Mouse (Mus musculus) hindbrain, embryonic 14.5 days (tissue): ENCODE measurements around the gene Slc26a3. TPM values are rescaled to one million over a fixed set of nuclear protein-coding genes. Genes with fewer than 3 reads are reported as not detected.
"Not testable (repeated sequence)": the region's sequence is repeated elsewhere in the genome, so short reads cannot be mapped to it uniquely, and the experiment has no call there.

ENCODE experiments used
- ATAC-seq: fragments of 200-750 bp; cut with Nextera tagmentation; 2 replicates; pipeline ENCODE4 v1.8.0; 2017; ENCODE audit warnings: moderate number of reproducible peaks, mild to moderate bottlenecking, moderate TSS enrichment, moderate library complexity; ENCODE audit not compliant: low FRiP score
- DNase-seq: peaks from one replicate; pipeline ENCODE4 v3.0.0-alpha.2; 2015; ENCODE audit warnings: low spot score
- H3K27ac ChIP-seq: fragments of 300-500 bp; sonication (generic); 2 replicates; pipeline ENCODE4 v1.5.1; 2014; ENCODE audit warnings: mild to moderate bottlenecking, moderate library complexity
- H3K27me3 ChIP-seq: fragments of 300-500 bp; sonication (generic); 2 replicates; pipeline ENCODE4 v1.6.1; 2014; ENCODE audit warnings: mild to moderate bottlenecking, low read length, mixed read lengths; ENCODE audit not compliant: control insufficient read depth, insufficient read depth
- H3K36me3 ChIP-seq: fragments of 300-500 bp; sonication (generic); replicated peaks from 2 replicates; pipeline ENCODE4 v1.6.1; 2014; ENCODE audit not compliant: control insufficient read depth, insufficient read depth
- H3K4me1 ChIP-seq: fragments of 300-500 bp; sonication (generic); replicated peaks from 2 replicates; pipeline ENCODE4 v1.6.1; 2014; ENCODE audit warnings: antibody characterized with exemption, low read length, mixed read lengths; ENCODE audit not compliant: control insufficient read depth, insufficient read depth
- H3K4me2 ChIP-seq: fragments of 300-500 bp; sonication (generic); replicated peaks from 2 replicates; pipeline ENCODE4 v1.6.1; 2014; ENCODE audit warnings: mild to moderate bottlenecking, moderate library complexity
- H3K4me3 ChIP-seq: fragments of 300-500 bp; sonication (generic); replicated peaks from 2 replicates; pipeline ENCODE4 v1.5.1; 2014; ENCODE audit warnings: mild to moderate bottlenecking, low read length
- H3K9ac ChIP-seq: fragments of 300-500 bp; sonication (generic); 2 replicates; pipeline ENCODE4 v1.6.1; 2014
- H3K9me3 ChIP-seq: fragments of 300-500 bp; sonication (generic); 2 replicates; pipeline ENCODE4 v1.6.1; 2016; ENCODE audit warnings: low read length; ENCODE audit not compliant: control insufficient read depth
- WGBS: fragments of 180-500 bp; shearing (Covaris S2); extraction: QIAGEN DNeasy Blood & Tissue Kit; methylation state at CpG from one replicate; pipeline ENCODE4 v1.1.7; 2014; 5-methylcytosine and 5-hydroxymethylcytosine counted together
- polyA plus RNA-seq: library from polyadenylated mRNA; unstranded; fragments of >200 nt; fragmentation: Nextera tagmentation; extraction: Ambion mirVana; gene quantifications from 2 replicates; pipeline ENCODE4 v1.2.1, GENCODE M21; 2014

Slc26a3 gene
- polyA plus RNA-seq, 1 experiment from 2014 or later: not detected

DNA sequence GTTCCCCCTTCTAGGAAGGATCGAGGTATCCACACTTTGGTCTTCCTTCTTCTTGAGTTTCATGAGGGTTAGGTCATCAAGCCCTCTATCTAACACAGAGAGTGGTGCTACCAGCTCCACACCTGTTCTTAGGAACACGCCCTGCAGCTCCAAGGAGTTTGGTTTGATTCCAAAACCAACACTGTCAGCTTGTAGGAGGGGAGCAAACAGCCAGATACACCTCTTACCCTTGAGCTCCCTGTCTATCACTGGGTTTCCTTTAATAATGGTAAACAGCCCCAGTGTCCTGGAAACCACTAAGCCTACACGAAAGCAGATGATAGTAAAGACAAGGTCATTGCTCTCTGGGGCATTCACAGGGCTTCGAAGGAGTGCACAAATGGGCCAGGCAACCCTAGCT is 67.8 kb downstream of the Slc26a3 start:
- 85% methylated on average over 4 of the region's 4 CpGs for whole genome bisulfite sequencing
- DNase-seq (no peak), ATAC-seq (no peak)
- Histone ChIP-seq H3K4me2 (no peak overlapping the region), H3K9me3 (no peaks in the 10 kb centered on the region), H3K27ac (no peak overlapping the region), H3K27me3 (no peaks in the 10 kb centered on the region), H3K9ac (no peak overlapping the region), H3K4me1 (no peaks in the 10 kb centered on the region), H3K36me3 (no peaks in the 10 kb centered on the region), H3K4me3 (no peak overlapping the region)

DNA sequence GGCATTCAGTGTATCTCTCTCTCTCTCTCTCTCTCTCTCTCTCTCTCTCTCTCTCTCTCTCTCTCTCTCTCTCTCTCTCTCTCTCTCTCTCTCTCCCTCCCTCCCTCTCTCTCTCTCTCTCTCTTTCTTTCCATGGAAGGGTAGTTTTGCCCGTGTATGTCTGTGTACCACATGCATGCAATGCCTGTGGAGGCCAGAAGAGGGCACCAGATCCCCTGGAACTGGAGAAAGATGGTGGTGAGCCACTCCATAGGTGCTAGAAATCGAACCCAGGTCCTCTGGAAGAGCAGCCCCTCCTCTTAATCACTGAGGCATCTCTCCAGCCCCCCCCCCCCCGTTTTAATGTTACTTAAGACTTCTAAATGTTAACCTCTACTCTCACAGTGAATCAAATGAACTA is 69.6 kb downstream of the Slc26a3 start:
- not testable (repeated sequence) for ATAC-seq, H3K4me1 ChIP-seq, H3K27ac ChIP-seq, H3K9me3 ChIP-seq, H3K9ac ChIP-seq, H3K27me3 ChIP-seq, H3K4me2 ChIP-seq, H3K4me3 ChIP-seq, DNase-seq, H3K36me3 ChIP-seq
- WGBS: 41% methylated on average over 3 of the region's 3 CpGs

DNA sequence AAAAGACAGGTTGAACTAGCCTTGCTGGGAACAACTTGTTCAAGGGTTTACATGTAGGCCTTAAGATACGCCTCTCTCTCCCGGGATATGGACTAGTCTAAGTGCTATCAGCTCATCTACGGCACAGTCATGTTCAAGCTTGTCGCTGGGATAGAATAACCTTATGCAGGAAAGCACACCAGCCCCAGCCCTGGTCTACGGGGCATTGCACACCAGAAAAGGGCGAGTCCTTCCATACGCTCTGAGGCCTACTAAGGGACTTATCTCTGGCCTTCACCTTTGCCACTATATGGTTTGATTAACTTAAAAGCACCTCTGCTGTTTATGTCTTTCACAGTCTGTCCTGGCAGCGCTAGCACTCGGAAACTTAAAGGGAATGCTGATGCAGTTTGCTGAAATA is 70.7 kb downstream of the Slc26a3 start:
- Histone ChIP-seq H3K27ac (no peak overlapping the region), H3K9me3 (no peaks in the 10 kb centered on the region), H3K4me2 (no peak overlapping the region), H3K27me3 (no peaks in the 10 kb centered on the region), H3K9ac (no peak overlapping the region), H3K4me1 (no peaks in the 10 kb centered on the region), H3K36me3 (no peaks in the 10 kb centered on the region), H3K4me3 (no peak overlapping the region)
- ATAC-seq (no peak), DNase-seq (no peak)
- WGBS: 93% methylated on average over 9 of the region's 9 CpGs

DNA sequence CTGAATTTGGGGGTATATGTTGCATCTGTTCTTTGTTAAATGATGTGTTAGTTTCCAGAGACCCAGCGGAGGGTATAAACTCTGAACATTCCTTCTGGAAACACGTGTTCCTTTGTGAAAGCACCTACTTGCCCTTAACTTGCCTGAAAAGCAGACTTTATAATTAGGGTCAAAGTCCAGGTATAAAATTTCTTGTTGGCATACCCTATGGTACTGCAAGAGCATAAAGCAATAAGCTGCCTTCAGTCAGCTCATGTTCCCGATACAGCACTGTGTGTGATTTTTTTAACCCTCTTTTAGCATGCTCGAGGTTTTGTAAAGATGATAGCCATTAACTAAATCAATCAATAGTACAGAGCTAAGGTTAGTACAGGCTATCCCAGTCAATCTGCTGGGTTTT is 71.9 kb downstream of the Slc26a3 start:
- ATAC-seq (no peak), DNase-seq (no peak)
- Histone ChIP-seq H3K9ac (no peak overlapping the region), H3K27me3 (no peaks in the 10 kb centered on the region), H3K4me3 (no peak overlapping the region), H3K4me1 (no peaks in the 10 kb centered on the region), H3K9me3 (no peaks in the 10 kb centered on the region), H3K27ac (no peak overlapping the region), H3K36me3 (no peaks in the 10 kb centered on the region), H3K4me2 (no peak overlapping the region)
- WGBS: 90% methylated on average over 4 of the region's 4 CpGs

DNA sequence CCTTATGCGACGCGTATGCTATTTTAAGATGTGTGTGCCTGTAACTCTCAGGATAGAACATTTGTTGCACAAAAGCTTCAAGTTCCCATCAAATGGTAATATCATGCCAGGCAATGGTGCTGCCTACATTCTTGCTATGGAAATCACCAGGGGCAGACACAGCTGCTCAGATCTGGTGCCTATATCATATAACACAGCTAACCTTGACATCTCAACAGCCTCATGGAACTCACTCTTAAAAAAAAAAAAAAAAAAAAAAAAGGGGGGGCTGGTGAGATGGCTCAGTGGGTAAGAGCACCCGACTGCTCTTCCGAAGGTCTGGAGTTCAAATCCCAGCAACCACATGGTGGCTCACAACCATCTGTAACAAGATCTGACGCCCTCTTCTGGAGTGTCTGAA is 87.5 kb downstream of the Slc26a3 start:
- WGBS: 90% methylated on average over 4 of the region's 6 CpGs
- not testable (repeated sequence) for DNase-seq, H3K4me1 ChIP-seq, H3K9ac ChIP-seq, H3K27me3 ChIP-seq, H3K4me3 ChIP-seq, ATAC-seq, H3K36me3 ChIP-seq, H3K9me3 ChIP-seq, H3K27ac ChIP-seq, H3K4me2 ChIP-seq

DNA sequence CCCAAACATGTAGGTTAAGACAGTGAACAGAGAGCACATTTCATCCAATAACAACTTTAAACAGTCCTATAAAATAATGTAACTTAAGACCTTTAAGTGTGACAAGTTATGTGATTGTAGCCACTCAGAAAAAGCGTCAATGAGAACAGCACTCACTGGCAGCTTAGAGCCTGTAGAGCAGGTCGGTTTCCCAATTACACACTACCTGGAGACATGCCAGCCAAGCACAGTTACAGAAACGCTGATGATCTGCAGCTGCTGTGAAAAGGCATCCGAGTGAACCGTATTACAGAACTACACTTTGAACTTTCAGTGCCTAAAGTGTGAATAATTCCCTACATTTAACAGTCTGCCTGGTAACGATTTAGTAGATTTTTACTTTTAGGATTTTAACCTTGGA is 95.8 kb downstream of the Slc26a3 start:
- Histone ChIP-seq H3K27ac (no peak overlapping the region), H3K36me3 (peaks cover 45% of the 10 kb centered on the region), H3K4me1 (no peaks in the 10 kb centered on the region), H3K4me3 (no peak overlapping the region), H3K9me3 (no peaks in the 10 kb centered on the region), H3K9ac (no peak overlapping the region), H3K4me2 (no peak overlapping the region), H3K27me3 (no peaks in the 10 kb centered on the region)
- ATAC-seq (no peak), DNase-seq (no peak)
- 87% methylated on average over 6 of the region's 6 CpGs for WGBS

DNA sequence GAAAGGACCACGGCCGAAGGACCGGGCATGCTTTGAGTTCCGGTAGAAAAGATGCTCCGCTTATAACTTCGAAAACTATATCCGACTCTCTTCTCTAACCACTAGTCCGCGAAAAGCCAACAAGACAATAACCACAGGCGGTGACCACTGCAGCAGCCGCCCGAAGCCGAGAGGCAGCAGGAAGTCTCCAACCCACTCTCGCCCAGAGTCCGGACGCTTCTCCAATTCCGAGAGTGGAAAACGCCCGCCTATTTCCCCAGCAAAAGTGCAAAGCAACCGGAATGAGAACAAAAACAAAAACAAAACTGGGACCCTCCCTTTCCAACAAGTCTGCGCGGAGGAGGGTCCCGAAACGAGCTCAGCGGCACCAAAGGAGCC is 108.3 kb downstream of the Slc26a3 start:
- H3K4me2 ChIP-seq: peak overlapping the region; percentile 72
- no peak for DNase-seq
- WGBS: 1% methylated on average over 25 of the region's 25 CpGs
- peaks cover 6% of the 10 kb centered on the region for H3K36me3 ChIP-seq
- no peak for ATAC-seq
- peak overlapping the region; percentile 84 for H3K9ac ChIP-seq
- no peaks in the 10 kb centered on the region for H3K27me3 ChIP-seq
- peaks cover 21% of the 10 kb centered on the region for H3K4me1 ChIP-seq
- no peaks in the 10 kb centered on the region for H3K9me3 ChIP-seq
- H3K4me3 ChIP-seq: peak overlapping the region; percentile 75
- peak overlapping the region; percentile 89 for H3K27ac ChIP-seq

DNA sequence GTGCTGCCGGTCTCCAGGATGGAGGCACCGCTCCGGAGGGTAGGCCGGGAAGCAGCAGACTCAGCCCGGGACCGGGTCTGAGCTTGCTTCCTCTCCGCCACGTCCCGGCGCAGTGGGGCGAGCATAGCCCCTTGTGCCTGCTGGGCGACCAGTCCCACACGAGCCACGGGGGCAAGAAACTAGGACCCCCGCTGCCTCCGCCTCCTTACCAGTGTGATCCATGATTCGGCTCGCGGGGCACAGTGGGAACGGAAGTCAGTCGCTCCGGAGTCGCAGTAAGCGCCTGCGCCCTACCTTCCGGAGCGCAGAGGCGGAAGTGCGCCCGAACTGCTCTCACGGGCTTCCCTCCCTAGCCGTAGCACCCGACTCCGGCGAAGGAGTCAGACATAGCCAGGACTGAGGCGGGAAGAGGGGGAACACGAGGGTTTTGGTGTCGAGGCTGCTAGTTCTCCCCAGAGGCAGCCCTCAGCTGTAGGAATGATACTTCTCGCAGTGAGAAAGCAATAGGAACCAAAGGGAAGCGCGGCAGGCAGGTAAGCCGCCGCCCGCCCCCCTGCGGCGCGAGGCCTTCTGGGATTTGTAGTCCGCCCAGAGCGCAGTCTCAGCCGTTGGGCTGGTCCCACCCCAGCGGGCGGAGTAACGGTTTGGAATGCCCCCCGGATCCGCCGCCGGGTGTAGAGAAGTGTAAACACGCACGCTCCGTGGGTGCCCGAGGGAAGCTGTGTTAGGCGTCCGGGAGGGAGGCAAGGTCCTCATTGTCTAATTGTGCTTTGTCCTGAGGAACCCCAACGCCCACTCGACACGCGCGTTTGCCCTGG is 108.9 kb downstream of the Slc26a3 start, which contains the start of gene Cbll1:
Gene Cbll1, minus strand, starts transcription at position 303 of the 818 bp plus-strand sequence.
- Histone ChIP-seq H3K9ac (peak within 1 kb of the TSS; percentile 84), H3K27me3 (no peaks in the 10 kb centered on the region), H3K4me2 (peak within 1 kb of the TSS; percentile 72), H3K9me3 (no peaks in the 10 kb centered on the region), H3K4me3 (peak within 1 kb of the TSS; percentile 75), H3K4me1 (peaks cover 21% of the 10 kb centered on the region), H3K36me3 (peaks cover under 1% of the 10 kb centered on the region; the same call in 1 of the 2 replicates), H3K27ac (peak within 1 kb of the TSS; percentile 89)
- ATAC-seq (peak; percentile 98), DNase-seq (peak; percentile 93)
- under 1% methylated on average over 68 of the region's 68 CpGs for WGBS

DNA sequence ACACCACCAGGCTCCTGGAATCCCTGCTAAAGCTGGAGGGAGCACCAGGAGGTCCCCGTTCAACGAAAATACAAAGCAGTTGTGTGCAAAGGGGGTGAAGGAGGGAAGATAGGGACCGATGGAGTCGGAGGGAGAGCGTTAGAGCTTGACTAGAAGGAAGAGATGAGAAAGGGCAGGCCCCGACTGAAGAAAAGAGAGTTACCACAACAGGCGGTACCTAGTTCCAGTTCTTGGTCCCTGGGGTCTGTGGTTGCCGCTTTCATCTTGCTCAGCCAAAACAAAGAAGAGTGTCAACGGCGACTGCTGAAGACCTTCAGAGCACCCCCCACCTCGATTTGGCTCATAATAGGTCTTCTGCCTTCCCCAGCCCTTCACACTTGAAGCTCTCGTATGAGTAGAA is 109.5 kb downstream of the Slc26a3 start:
- DNase-seq (peak; percentile 65), ATAC-seq (no peak; the same call in 1 of the 2 replicates)
- H3K4me1 ChIP-seq: peaks cover 21% of the 10 kb centered on the region
- no peaks in the 10 kb centered on the region for H3K27me3 ChIP-seq
- H3K4me3 ChIP-seq: peak overlapping the region; percentile 75
- H3K9ac ChIP-seq: peak overlapping the region; percentile 84
- peak overlapping the region; percentile 89 for H3K27ac ChIP-seq
- peak overlapping the region; percentile 72 for H3K4me2 ChIP-seq
- under 1% methylated on average over 12 of the region's 12 CpGs for WGBS
- H3K9me3 ChIP-seq: no peaks in the 10 kb centered on the region
- H3K36me3 ChIP-seq: no peaks in the 10 kb centered on the region
